Mouse (Mus musculus): ENCODE data around the gene Nr4a3. TPM values are rescaled to one million over a fixed set of nuclear protein-coding genes. Genes with fewer than 3 reads are reported as not detected.

Gene Nr4a3
- total RNA-seq, 4 experiments from 2014 or later, result 49.4 to 74.0 (median 59.3) TPM

DNA sequence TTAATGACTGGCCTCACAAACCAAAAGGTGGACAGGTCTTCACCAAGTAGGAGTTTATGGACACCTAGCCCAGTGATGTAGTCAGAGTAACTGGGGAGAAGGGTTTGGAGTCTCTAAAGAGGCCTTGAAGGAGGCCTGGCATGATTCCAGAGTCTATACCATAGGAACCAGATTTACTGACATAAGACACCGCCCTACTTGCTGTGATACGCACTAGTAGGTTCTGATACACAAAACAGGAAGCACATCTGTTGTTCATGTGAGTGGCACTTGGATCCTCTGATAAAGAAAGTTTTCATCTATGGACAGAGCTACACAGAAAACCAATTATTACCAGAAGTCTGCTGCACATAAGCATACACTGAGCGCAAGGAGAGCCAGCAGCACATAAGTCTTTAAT is 65.4 kb downstream of the Nr4a3 start:
- DNase-seq, result no peak

GRCm38 (mm10) chr4:48116191-48116590 is 71.2 kb downstream of the Nr4a3 start:
- DNase-seq, result no peak

DNA sequence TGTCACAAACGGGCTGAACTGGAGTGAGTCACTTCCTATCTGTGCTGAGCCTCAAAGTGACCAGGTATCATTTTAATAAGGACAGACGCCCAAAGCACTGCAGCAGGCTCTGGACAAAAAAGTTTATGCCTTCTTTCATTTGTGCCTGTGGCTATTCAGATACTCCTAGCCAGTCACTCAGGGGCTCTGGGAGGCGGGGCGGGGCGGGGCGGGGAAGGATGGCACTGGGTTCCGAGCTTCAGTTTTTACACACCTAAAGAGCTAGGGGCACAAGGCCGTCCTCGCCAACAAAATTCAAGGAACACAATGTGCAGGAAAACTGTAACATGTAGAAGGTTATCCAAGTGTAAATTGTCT is 79.4 kb downstream of the Nr4a3 start:
- peak; percentile 48 for DNase-seq

GRCm38 (mm10) chr4:48124773-48125469 is 80.0 kb downstream of the Nr4a3 start, which contains the start of gene Stx17:
TSS of gene Stx17 (plus strand) at chr4:48124915.
- DNase-seq, result peak; percentile 83

DNA sequence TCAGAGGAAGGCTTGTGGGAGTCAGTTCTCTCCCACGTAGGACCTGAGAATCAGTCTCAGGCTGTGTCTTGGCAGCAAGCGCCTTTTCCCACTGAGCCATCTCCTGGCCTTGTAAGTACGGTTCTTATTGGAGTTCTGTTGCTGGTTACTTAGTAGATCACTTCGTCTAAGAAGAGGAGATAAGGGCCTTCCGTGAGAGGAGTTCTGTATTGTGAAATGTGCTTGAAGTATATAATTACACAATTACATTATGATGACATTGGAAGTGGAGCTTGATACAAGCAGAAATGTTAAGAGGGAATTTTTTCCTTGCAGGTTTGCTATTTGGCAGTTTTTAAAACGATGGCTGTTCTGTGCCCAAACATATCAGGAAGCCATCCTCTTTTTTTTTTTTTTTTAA is 85.4 kb downstream of the Nr4a3 start:
- no peak for DNase-seq

- no peak for DNase-seq
These were observed 86.7 kb downstream of the Nr4a3 start for GRCm38 (mm10) chr4:48131606-48132005.

GRCm38 (mm10) chr4:48132721-48133120 is 87.8 kb downstream of the Nr4a3 start:
- no peak for DNase-seq

Other genes starting within 250 kb of the Nr4a3 start
- gene Stx17, start 79.8 kb downstream of the Nr4a3 start, total RNA-seq (2022), result 10 to 100 TPM; 78.6 to 92.6 (median 90.2) TPM
- gene Erp44, start 234.4 kb downstream of the Nr4a3 start, total RNA-seq (2022), result 10 to 100 TPM; 56.2 to 74.6 (median 68.8) TPM
- gene Invs, start 234.6 kb downstream of the Nr4a3 start, total RNA-seq (2022), result 10 to 100 TPM; 12.3 to 22.6 (median 17.1) TPM

Measured in adrenal gland, adult 8-10 months (tissue).